Mouse (Mus musculus) forebrain, postnatal 0 days (tissue): ENCODE results near the gene Commd7. TPM values are rescaled to one million over a fixed set of nuclear protein-coding genes. Genes with fewer than 3 reads are reported as not detected.
"Not testable (repeated sequence)": the region's sequence is repeated elsewhere in the genome, so short reads cannot be mapped to it uniquely, and the experiment has no call there.

Source experiments
- ATAC-seq: fragments of 200-750 bp; cut with Nextera tagmentation; 2 replicates; pipeline ENCODE4 v1.8.0; 2017; ENCODE audit warnings: mild to moderate bottlenecking, moderate library complexity
- DNase-seq: peaks from one replicate; pipeline ENCODE4 v3.0.0-alpha.2; 2015
- H3K27ac ChIP-seq: fragments of 300-500 bp; sonication (generic); 2 replicates; pipeline ENCODE4 v1.5.1; 2014; ENCODE audit warnings: low read depth, mild to moderate bottlenecking, antibody characterized with exemption, low read length, moderate library complexity, mixed read lengths
- H3K27me3 ChIP-seq: fragments of 300-500 bp; sonication (generic); 2 replicates; pipeline ENCODE4 v1.6.1; 2014; ENCODE audit warnings: mild to moderate bottlenecking, low read length, mixed read lengths; ENCODE audit not compliant: insufficient read depth
- H3K36me3 ChIP-seq: fragments of 300-500 bp; sonication (generic); 2 replicates; pipeline ENCODE4 v1.6.1; 2014; ENCODE audit warnings: mild to moderate bottlenecking, moderate library complexity; ENCODE audit not compliant: insufficient read depth
- H3K4me1 ChIP-seq: fragments of 300-500 bp; sonication (generic); 2 replicates; pipeline ENCODE4 v1.6.1; 2014; ENCODE audit warnings: antibody characterized with exemption; ENCODE audit not compliant: insufficient read depth
- H3K4me2 ChIP-seq: fragments of 300-500 bp; sonication (generic); 2 replicates; pipeline ENCODE4 v1.6.1; 2014; ENCODE audit warnings: low read depth, mild to moderate bottlenecking, moderate library complexity
- H3K4me3 ChIP-seq: fragments of 300-500 bp; sonication (generic); 2 replicates; pipeline ENCODE4 v1.5.1; 2014; ENCODE audit warnings: low read depth, low read length, mixed read lengths
- H3K9ac ChIP-seq: fragments of 300-500 bp; sonication (generic); 2 replicates; pipeline ENCODE4 v1.6.1; 2014; ENCODE audit warnings: mild to moderate bottlenecking
- H3K9me3 ChIP-seq: fragments of 300-500 bp; sonication (generic); 2 replicates; pipeline ENCODE4 v1.6.1; 2016; ENCODE audit warnings: low read length
- CTCF ChIP-seq: sonication (generic); IDR thresholded peaks from 2 replicates; pipeline ENCODE4 v1.5.1; 2016; ENCODE audit warnings: antibody characterized with exemption, control low read depth, low read depth
- WGBS: fragments of 180-500 bp; shearing (Covaris S2); extraction: QIAGEN DNeasy Blood & Tissue Kit; methylation state at CpG from one replicate; pipeline ENCODE4 v1.1.7; 2014; 5-methylcytosine and 5-hydroxymethylcytosine counted together
- polyA plus RNA-seq: library from polyadenylated mRNA; unstranded; fragments of >200 nt; fragmentation: Nextera tagmentation; extraction: Ambion mirVana; gene quantifications from 2 replicates; pipeline ENCODE4 v1.2.1, GENCODE M21; 2015
- total RNA-seq: library from RNA; depleted of rRNA; stranded (reverse); fragments of >200 nt; gene quantifications from 2 replicates; pipeline ENCODE4 v1.2.3, GENCODE M21; 2014; rRNA removed

Gene Commd7
- 39.2 and 46.4 TPM in 2 replicates for total RNA-seq
- 105 and 116 TPM in 2 replicates for polyA plus RNA-seq

- 7% methylated on average over 53 of the region's 53 CpGs for WGBS
- H3K4me3 ChIP-seq = peak within 1 kb of the TSS; percentile 78
- peaks cover 13% of the 10 kb centered on the region for H3K36me3 ChIP-seq
- peak; percentile 92 for DNase-seq
- peak within 1 kb of the TSS; percentile 91 for H3K9ac ChIP-seq
- H3K27ac ChIP-seq = peak within 1 kb of the TSS; percentile 88
- H3K9me3 ChIP-seq = no peaks in the 10 kb centered on the region
- 0 out of 2 replicates have a peak, but pooled peaks cover 7% of the 10 kb centered on the region for H3K4me1 ChIP-seq
- peak within 1 kb of the TSS; percentile 58 for H3K4me2 ChIP-seq
- ATAC-seq = peak; percentile 95
- no peaks in the 10 kb centered on the region for H3K27me3 ChIP-seq
- no peak for TF ChIP-seq CTCF
Measured at GRCm38 (mm10) chr2:153631976-153632870, at the start of gene Commd7. Gene Commd7 (minus strand): TSS chr2:153632781.

- no peak for TF ChIP-seq CTCF
- no peak overlapping the region for H3K9ac ChIP-seq
- DNase-seq = no peak
- H3K36me3 ChIP-seq = peaks cover 15% of the 10 kb centered on the region; the same call in 1 of the 2 replicates
- 91% methylated on average over 1 of the region's 1 CpGs for WGBS
- ATAC-seq = no peak
- H3K4me3 ChIP-seq = no peak overlapping the region
- no peaks in the 10 kb centered on the region for H3K4me1 ChIP-seq
- no peaks in the 10 kb centered on the region for H3K27me3 ChIP-seq
- H3K27ac ChIP-seq = no peak overlapping the region
- no peaks in the 10 kb centered on the region for H3K9me3 ChIP-seq
- no peak overlapping the region for H3K4me2 ChIP-seq
Measured at GRCm38 (mm10) chr2:153679959-153680358, 47.4 kb upstream of the Commd7 start.

- no peak overlapping the region for H3K4me2 ChIP-seq
- H3K27ac ChIP-seq = no peak overlapping the region
- 79% methylated on average over 7 of the region's 7 CpGs for WGBS
- no peak for TF ChIP-seq CTCF
- no peaks in the 10 kb centered on the region for H3K27me3 ChIP-seq
- H3K9ac ChIP-seq = no peak overlapping the region
- no peaks in the 10 kb centered on the region for H3K9me3 ChIP-seq
- no peak for DNase-seq
- no peaks in the 10 kb centered on the region for H3K4me1 ChIP-seq
- H3K36me3 ChIP-seq = peaks cover 15% of the 10 kb centered on the region; the same call in 1 of the 2 replicates
- no peak for ATAC-seq
- H3K4me3 ChIP-seq = no peak overlapping the region
Measured at GRCm38 (mm10) chr2:153677550-153677949, 45.0 kb upstream of the Commd7 start.

GRCm38 (mm10) chr2:153676944-153677343, 44.4 kb upstream of the Commd7 start:
- TF ChIP-seq CTCF = no peak
- H3K4me2 ChIP-seq = no peak overlapping the region
- no peaks in the 10 kb centered on the region for H3K27me3 ChIP-seq
- 92% methylated on average over 6 of the region's 6 CpGs for WGBS
- no peak overlapping the region for H3K9ac ChIP-seq
- H3K4me3 ChIP-seq = no peak overlapping the region
- DNase-seq = no peak
- H3K9me3 ChIP-seq = no peaks in the 10 kb centered on the region
- peaks cover 15% of the 10 kb centered on the region; the same call in 1 of the 2 replicates for H3K36me3 ChIP-seq
- H3K27ac ChIP-seq = no peak overlapping the region
- no peak for ATAC-seq
- no peaks in the 10 kb centered on the region for H3K4me1 ChIP-seq

GRCm38 (mm10) chr2:153675364-153675763, 42.8 kb upstream of the Commd7 start:
- H3K4me1 ChIP-seq, H3K9ac ChIP-seq, H3K4me3 ChIP-seq, ATAC-seq, DNase-seq, H3K4me2 ChIP-seq, H3K27ac ChIP-seq, H3K9me3 ChIP-seq, H3K27me3 ChIP-seq: not testable (repeated sequence)
- 89% methylated on average over 1 of the region's 1 CpGs for WGBS
- H3K36me3 ChIP-seq = peaks cover 15% of the 10 kb centered on the region; the same call in 1 of the 2 replicates

- Histone ChIP-seq H3K9ac (no peak overlapping the region), H3K9me3 (no peaks in the 10 kb centered on the region), H3K4me1 (no peaks in the 10 kb centered on the region), H3K4me2 (no peak overlapping the region), H3K27me3 (no peaks in the 10 kb centered on the region), H3K36me3 (peaks cover 9% of the 10 kb centered on the region; the same call in 1 of the 2 replicates), H3K27ac (no peak overlapping the region), H3K4me3 (no peak overlapping the region)
- no peak for ATAC-seq
- peak; percentile 25; the same call in 1 of the 2 replicates for TF ChIP-seq CTCF
- 93% methylated on average over 2 of the region's 2 CpGs for WGBS
- DNase-seq = no peak
Measured at GRCm38 (mm10) chr2:153672619-153673018, 40.0 kb upstream of the Commd7 start.

GRCm38 (mm10) chr2:153670111-153670510, 37.5 kb upstream of the Commd7 start:
- 0 out of 2 replicates have a peak, but pooled peaks cover under 1% of the 10 kb centered on the region for H3K36me3 ChIP-seq
- H3K4me1 ChIP-seq = no peaks in the 10 kb centered on the region
- no peak overlapping the region for H3K27ac ChIP-seq
- no peak overlapping the region for H3K4me3 ChIP-seq
- no peak overlapping the region for H3K9ac ChIP-seq
- TF ChIP-seq CTCF = no peak
- H3K4me2 ChIP-seq = no peak overlapping the region
- no peaks in the 10 kb centered on the region for H3K27me3 ChIP-seq
- WGBS = 44% methylated on average over 5 of the region's 5 CpGs
- no peaks in the 10 kb centered on the region for H3K9me3 ChIP-seq
- ATAC-seq (peak; percentile 18; the same call in 1 of the 2 replicates), DNase-seq (no peak)
